Mouse (Mus musculus): ENCODE results near the gene Yy1.

Gene Yy1

DNA sequence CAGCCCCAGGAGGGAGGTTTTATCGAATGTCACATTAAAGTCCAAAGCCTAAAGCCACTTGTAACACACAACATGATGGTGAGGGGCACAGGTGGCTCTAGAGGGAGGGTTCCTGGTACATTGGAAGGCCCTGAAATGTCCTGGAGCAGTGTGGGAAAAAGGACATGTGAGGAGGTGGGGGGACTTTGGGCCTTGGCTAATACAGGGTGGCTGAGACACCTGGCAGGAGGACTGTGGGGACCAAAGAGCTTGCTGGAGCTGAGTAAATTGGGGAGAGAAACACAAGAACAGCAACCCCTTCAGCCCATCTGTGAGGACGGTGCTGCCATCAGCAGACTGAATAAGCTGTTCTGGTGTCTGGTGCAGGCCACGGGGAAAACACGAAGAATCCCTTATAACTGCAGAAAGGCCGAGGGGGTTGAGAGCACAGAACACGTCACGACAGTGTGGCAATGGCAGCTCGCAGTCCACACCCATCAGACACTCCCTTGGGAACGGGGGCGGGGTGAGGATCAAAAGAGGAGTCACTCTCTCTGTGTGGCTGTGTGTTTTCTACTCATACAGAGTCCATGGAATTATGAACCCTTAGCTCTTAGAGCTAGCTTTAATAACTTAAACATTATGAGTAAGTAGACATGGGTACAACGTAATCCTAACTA is 24.4 kb upstream of the Yy1 start:
- DNase-seq (ENCODE audit: extremely low read depth, low read depth, low spot score): no peak

- DNase-seq (ENCODE audit: extremely low read depth, low read depth, low spot score): no peak
Measured at GRCm38 (mm10) chr12:108780108-108780877, 12.5 kb upstream of the Yy1 start.

- no peak for DNase-seq (ENCODE audit: extremely low read depth, low read depth, low spot score)
Measured at GRCm38 (mm10) chr12:108785161-108785560, 7.6 kb upstream of the Yy1 start.

DNA sequence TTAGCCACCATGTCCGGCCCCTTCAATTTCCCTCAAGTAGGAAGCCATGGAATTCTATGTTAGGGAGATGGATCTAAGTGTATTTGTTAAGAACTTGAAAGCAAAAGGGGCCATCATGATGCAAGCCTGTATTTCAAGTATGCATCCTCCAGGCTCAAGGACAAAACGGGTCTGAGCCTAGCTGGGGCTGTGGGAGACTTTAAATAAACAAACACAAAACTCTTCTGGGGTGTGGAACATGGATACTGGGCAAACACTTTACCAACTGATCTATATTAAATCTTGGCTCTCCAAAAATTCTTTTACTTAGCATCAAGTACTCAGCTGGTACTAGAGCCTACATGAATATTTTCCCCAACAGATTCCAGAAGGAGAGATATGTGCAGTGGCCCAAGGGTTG is 5.4 kb upstream of the Yy1 start:
- no peak for DNase-seq (ENCODE audit: extremely low read depth, low read depth, low spot score)

DNA sequence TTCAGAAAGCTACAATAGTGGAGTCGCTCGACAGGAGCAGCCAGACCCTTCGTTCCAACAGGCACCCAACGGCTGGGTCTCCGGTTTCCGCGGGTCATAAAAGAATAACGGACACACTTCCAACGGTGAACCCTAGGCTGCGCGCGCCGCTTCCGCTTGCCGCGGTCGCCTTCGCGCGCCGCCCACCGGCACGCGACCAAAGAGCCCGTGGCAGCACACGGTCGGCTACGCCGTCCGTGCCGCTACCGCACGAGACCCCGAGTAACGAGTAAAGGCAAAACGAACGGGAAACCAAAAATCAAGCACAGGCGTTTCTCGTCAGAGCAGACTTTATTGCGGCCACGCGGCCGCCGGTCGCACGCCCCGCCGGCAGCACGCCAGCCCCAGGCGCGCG is 624 bp upstream of the Yy1 start:
- DNase-seq (ENCODE audit: extremely low read depth, low read depth, low spot score): no peak

GRCm38 (mm10) chr12:108793453-108793941 is 724 bp downstream of the Yy1 start:
- DNase-seq (ENCODE audit: extremely low read depth, low read depth, low spot score): no peak

DNA sequence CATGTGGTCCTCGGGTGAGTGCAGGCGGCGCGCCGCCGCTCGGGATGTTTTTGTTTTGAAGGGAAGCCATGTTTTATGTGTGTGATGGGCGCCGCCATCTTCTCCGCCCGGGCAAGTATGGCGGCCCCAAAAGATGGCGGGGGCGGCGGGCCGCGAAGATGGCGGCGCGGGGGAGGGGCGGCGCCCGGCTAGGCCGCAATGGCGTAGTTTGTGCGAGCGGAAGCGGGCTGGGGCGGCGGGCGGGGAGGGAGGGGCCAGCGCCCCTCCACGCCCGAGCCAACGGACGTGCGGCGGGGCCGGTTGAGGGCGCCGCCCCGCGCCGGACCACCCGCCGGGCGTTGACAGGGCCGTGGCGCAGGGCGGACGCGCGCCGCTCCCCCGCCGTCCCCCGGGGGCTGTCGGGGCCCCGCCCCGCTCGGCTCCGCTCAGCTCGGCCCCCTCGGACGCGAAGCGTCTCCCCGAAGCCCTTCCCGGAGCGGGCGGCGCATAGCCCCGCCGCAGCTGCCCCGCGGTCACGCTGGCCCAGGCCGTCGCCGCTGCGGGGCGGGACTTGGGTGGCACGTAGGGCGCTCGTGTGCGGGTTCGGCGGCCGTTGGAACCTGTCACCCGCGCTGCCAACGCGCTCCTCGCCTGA is 1.4 kb downstream of the Yy1 start:
- DNase-seq (ENCODE audit: extremely low read depth, low read depth, low spot score): no peak

GRCm38 (mm10) chr12:108794979-108795537 is 2.3 kb downstream of the Yy1 start:
- DNase-seq (ENCODE audit: extremely low read depth, low read depth, low spot score): no peak

DNA sequence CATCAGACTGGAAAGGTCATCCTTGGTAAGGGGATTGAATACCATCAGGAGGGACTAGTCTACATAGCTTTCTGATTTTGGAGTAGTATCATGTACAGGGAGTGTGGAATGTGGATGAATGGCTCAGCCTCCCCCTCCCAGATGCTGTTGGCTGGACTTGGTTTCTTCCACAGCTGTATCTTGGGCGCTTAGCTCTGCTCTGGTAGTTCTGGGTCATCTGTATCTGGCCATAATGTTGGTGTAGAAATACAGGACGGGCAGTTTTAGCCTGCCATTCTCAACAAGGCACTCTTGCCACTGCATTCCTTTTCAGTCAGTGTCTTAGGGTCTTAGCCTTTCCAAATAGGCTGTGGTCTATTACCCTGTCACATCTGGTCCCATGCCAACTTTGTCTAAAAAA is 8.8 kb downstream of the Yy1 start:
- DNase-seq (ENCODE audit: extremely low read depth, low read depth, low spot score): no peak

GRCm38 (mm10) chr12:108804388-108804787 is 11.6 kb downstream of the Yy1 start:
- DNase-seq (ENCODE audit: extremely low read depth, low read depth, low spot score): no peak

DNA sequence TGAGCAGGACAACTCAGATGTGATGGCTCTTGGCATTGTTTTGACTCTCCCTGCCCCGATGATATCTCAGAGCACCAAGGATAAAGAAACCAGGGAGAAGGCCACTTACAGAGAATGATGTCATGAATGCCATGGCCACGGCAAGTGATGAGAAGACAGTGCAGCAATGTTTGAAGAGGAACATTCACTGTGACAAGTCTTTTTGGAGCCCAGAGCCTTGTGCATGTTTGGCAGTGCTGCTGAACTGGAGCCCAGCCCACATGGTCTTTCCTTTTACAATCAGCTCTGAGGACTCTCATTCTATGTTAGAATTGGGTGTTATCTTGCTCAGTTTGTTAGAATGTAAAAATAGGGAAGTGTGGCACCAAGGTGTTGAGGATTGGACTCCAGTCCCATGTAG is 15.7 kb downstream of the Yy1 start:
- no peak for DNase-seq (ENCODE audit: extremely low read depth, low read depth, low spot score)

DNA sequence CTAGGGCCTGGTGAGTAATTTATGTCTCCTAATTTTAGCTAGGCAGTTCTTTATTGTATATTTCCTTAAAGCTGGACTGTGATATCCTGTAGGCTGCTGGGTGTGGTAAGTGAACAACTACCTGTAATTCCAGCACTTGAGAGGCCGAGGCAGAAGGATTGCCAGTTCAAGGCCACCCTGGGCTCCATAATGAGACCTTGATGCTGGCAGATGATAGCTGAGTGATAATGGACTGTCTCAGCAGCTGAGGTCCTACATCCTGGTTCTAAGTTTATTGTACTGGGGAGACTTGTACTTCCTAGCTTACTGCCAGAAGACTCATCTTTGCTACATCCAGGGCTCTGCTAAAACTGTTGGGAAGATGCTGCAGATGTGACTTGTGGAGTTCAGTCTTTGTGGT is 17.0 kb downstream of the Yy1 start:
- DNase-seq (ENCODE audit: extremely low read depth, low read depth, low spot score): no peak

GRCm38 (mm10) chr12:108810309-108810708 is 17.5 kb downstream of the Yy1 start:
- no peak for DNase-seq (ENCODE audit: extremely low read depth, low read depth, low spot score)

DNA sequence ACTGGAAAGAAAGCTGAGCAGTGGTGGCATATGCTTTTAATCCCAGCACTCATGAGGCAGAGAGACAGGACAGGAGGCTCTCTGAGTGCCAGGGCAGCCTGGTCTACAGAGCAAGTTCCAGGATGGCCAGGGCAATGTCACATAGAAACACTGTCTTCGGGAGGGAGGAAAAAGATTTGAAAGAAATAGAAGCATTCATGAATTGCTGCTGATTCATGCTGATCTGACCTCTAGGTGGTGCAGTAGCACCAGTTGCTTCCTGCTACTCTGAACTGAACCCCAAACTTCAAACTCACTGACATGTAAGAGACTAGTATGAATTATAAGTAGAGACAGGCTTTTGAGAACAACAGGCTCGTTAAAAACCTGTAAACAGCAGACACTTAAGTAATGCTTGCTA is 18.4 kb downstream of the Yy1 start:
- no peak for DNase-seq (ENCODE audit: extremely low read depth, low read depth, low spot score)

DNA sequence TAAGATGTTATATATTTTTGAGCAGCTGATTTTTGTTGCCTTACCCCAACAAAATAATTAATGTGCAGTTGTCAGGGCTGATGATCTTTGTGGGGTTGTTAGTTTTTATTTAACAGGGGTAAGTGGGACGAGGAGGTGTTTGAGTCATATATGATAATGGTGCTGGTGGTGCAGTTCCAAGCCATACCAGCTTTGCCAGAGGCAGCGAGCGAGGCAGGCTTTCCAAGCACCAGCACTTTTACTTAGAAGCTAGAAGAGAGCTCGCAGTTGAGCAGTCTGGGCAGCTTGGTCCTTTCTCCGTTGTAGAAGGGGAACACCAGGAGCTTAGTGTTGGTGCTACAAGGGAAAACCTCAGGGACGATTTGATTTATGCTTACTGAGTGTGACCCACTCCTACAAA is 19.7 kb downstream of the Yy1 start:
- DNase-seq (ENCODE audit: extremely low read depth, low read depth, low spot score): no peak

- DNase-seq (ENCODE audit: extremely low read depth, low read depth, low spot score): no peak
Measured at GRCm38 (mm10) chr12:108814470-108814869, 21.7 kb downstream of the Yy1 start.

DNA sequence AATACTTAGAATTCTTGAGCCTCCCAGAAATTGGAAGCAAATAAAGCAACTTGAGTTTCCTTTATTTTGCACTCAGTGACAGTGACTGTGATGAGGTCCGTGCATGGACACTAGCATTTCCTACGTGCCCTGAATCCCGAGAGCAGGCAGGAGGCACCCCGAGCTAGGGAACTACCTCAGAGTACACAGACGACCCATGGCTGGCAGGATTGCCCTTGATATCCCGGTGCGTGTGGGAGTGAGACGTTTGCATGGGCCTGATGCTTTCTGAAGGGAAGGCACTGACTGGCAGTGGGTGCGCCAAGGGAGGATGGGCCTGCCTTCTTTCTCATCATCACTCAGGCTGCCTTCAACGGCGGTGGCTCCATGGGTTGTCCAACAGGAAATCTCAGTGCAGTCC is 23.8 kb downstream of the Yy1 start:
- no peak for DNase-seq (ENCODE audit: extremely low read depth, low read depth, low spot score)

DNA sequence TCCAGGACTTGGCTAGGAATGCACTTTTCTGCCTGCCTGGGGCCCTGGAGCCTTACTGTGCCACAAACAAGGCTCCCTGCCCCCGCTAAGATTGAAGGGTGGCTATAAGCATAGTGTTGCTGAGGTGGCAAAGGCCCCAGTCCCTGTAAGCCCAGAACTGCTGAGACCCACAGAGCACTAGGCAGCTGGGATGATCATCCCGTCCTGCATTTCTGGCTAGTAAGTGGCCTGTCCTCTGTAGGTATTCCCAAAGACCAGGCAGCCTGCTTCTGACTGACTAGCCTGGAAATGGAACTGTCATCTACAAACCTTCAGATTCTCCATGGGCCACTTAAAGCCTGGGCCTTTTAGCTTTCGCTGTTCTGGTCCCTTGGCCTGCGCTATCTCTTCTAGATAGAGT is 27.7 kb downstream of the Yy1 start:
- no peak for DNase-seq (ENCODE audit: extremely low read depth, low read depth, low spot score)

DNA sequence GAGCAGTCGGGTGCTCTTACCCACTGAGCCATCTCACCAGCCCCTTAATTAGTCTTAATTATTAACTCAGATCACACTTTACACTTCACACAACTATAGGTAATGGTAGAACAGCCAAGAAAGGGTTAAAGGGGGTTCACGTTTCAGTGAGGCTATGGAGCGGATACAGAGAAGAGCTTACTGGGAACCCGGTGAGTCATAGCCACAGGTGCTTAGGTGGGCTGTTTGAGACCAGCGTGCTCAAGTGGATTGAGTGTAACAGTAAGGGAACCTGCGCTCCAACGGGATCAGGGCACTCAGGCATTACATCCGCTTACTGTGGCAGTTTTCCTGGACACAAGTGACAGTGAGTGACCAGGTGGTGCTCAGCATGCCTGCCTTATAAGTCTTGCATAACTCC is 30.3 kb downstream of the Yy1 start:
- no peak for DNase-seq (ENCODE audit: extremely low read depth, low read depth, low spot score)

DNA sequence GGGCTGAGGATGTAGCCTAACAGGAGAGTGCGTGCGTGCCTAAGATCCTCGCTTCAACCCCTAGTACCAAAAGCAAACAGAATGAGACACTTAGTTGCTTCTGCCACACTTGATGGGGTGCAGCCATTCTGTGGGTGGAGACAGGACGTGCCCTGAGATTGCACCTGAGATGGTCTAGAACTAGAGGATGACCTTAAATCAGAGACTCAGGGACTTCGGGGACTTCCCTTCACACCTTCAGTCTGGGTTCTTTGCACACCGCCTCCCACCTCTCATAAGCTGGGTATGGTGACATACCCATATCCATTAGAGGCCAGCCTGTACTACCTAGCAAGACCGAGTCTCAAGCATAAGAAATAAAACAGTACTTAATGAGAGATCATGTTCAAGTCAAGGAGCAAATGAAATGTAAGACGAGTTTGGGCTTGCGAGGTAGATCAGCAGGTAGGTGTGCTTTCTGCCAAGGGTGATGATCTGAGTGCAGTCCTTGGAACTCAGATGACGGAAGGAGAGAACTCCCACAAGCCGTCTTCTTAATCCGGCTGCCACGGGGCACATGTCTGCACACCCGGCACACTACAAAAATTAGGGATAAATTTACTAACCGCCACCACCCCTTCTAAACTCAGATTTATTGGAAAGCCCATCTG is 31.6 kb downstream of the Yy1 start:
- DNase-seq (ENCODE audit: extremely low read depth, low read depth, low spot score): peak; percentile 83

DNA sequence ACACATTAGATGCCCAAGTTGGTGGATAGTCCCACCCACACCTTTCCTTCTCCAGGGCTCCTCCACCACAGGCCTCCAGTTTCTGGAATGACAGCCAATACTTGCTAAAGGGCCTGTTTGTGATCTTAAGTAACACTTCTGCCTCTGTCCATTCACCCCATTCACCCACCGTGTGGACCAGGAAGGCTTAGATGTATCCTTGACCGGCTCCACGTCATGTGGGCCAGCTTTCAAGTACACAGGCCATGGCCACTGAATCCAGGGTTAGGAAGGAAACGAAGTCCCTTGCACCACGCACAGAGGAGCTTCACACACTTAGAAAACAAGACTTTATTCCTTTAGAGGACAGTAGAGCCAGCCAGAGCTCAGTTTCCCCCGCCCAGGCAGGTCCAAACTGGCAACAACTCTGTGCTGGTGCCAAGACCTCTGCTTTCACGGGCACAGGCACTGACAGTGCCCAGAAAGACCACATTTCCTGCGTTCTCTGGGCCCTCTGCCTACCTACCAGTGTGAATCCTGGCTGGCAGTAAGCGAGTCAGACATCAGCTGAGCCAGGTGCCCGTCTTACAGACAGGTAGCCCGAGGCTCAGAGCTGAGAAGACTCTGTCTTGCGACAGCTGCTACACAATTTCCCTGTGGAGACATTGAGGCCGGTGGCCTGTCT is 32.9 kb downstream of the Yy1 start:
- DNase-seq (ENCODE audit: extremely low read depth, low read depth, low spot score): peak; percentile 61

Data from fat pad, adult 2 months (tissue).